Mouse (Mus musculus) CH12.LX (cell line): ENCODE measurements around the gene Ppp2r2d. TPM values are rescaled to one million over a fixed set of nuclear protein-coding genes. Genes with fewer than 3 reads are reported as not detected.
A peak's percentile ranks its signal among the peaks of the same experiment; 100 is the strongest.

Source experiments
- DNase-seq: peaks from one replicate; pipeline ENCODE4 v3.0.0-alpha.2; 2013; ENCODE audit errors: extremely low read depth
- H3K27ac ChIP-seq: 2 replicates; pipeline ENCODE4 v1.5.1; 2012; ENCODE audit warnings: low read depth, mild to moderate bottlenecking, control low read depth, moderate library complexity; ENCODE audit not compliant: insufficient read depth
- H3K27me3 ChIP-seq: replicated peaks from 2 replicates; pipeline ENCODE3; 2012; ENCODE audit warnings: inconsistent platforms
- H3K36me3 ChIP-seq, 2 experiments: replicated peaks in 1 of 2; 2 replicates each; pipeline versions ENCODE3 to v1.6.1; 2012; ENCODE audit warnings: inconsistent platforms in 1 of 2, low read length in 1 of 2, mild to moderate bottlenecking in 1 of 2, mixed read lengths in 1 of 2, moderate library complexity in 1 of 2; ENCODE audit not compliant: control insufficient read depth in 1 of 2, insufficient read depth in 1 of 2
- H3K4me1 ChIP-seq, 2 experiments: 2 replicates each; pipeline ENCODE4 v1.6.1; 2012; ENCODE audit warnings: inconsistent platforms in 1 of 2, moderate library complexity in 1 of 2; ENCODE audit not compliant: insufficient read depth in 2 of 2, control insufficient read depth in 1 of 2
- H3K4me2 ChIP-seq: 2 replicates; pipeline ENCODE4 v1.6.1; 2012; ENCODE audit warnings: low read depth, mild to moderate bottlenecking, control low read depth; ENCODE audit not compliant: poor library complexity, insufficient read depth, severe bottlenecking
- H3K4me3 ChIP-seq, 3 experiments: fragments of 150-350 bp in 1 of 3; sonication (generic) in 1 of 3; replicated peaks in 1 of 3; 2 replicates each; pipeline versions ENCODE3 to v1.5.1; 2011 to 2012; ENCODE audit warnings: low read depth in 2 of 3, low read length in 2 of 3, mild to moderate bottlenecking in 2 of 3, moderate library complexity in 2 of 3, control low read depth in 1 of 3, improper control_type of control experiment in 1 of 3, inconsistent platforms in 1 of 3, mixed read lengths in 1 of 3; ENCODE audit not compliant: poor library complexity in 1 of 3
- H3K79me2 ChIP-seq: replicated peaks from 2 replicates; pipeline ENCODE4 v1.6.1; 2012; ENCODE audit warnings: mild to moderate bottlenecking, moderate library complexity; ENCODE audit not compliant: control insufficient read depth, poor library complexity, insufficient read depth, severe bottlenecking; ENCODE audit errors: extremely low read depth
- H3K9ac ChIP-seq: 2 replicates; pipeline ENCODE4 v1.6.1; 2012; ENCODE audit warnings: low read depth, mild to moderate bottlenecking, control low read depth, moderate library complexity; ENCODE audit not compliant: insufficient read depth
- H3K9me3 ChIP-seq: replicated peaks from 2 replicates; pipeline ENCODE3; 2012; ENCODE audit warnings: low read length, inconsistent platforms, mixed read lengths
- BHLHE40 ChIP-seq: IDR thresholded peaks from 2 replicates; pipeline ENCODE4 v1.6.1; 2011; ENCODE audit warnings: mild to moderate bottlenecking, low read depth, low read length, improper control_type of control experiment
- CHD2 ChIP-seq: IDR thresholded peaks from 2 replicates; pipeline ENCODE4 v1.6.1; 2011; ENCODE audit warnings: low read length, improper control_type of control experiment
- CTCF ChIP-seq, 2 experiments: IDR thresholded peaks in 1 of 2; conservative IDR thresholded peaks in 1 of 2; 2 replicates each; pipeline ENCODE4 v1.5.1; 2011 to 2012; ENCODE audit warnings: low read depth in 2 of 2, low read length in 2 of 2, improper control_type of control experiment in 1 of 2, inconsistent platforms in 1 of 2, mild to moderate bottlenecking in 1 of 2, moderate library complexity in 1 of 2
- E2F4 ChIP-seq: IDR thresholded peaks from 2 replicates; pipeline ENCODE4 v1.6.1; 2011; ENCODE audit warnings: low read depth, low read length, improper control_type of control experiment; ENCODE audit not compliant: insufficient replicate concordance
- ELF1 ChIP-seq: IDR thresholded peaks from 2 replicates; pipeline ENCODE4 v1.6.1; 2014; ENCODE audit warnings: low read depth, mild to moderate bottlenecking, inconsistent platforms, low read length, improper control_type of control experiment
- ETS1 ChIP-seq: conservative IDR thresholded peaks from 2 replicates; pipeline ENCODE4 v1.6.1; 2012; ENCODE audit warnings: low read depth, mild to moderate bottlenecking, inconsistent platforms, low read length, improper control_type of control experiment, moderate library complexity
- HCFC1 ChIP-seq: IDR thresholded peaks from 2 replicates; pipeline ENCODE4 v1.6.1; 2012; ENCODE audit warnings: low read depth, mild to moderate bottlenecking, inconsistent platforms, low read length, improper control_type of control experiment
- MAFK ChIP-seq: IDR thresholded peaks from 2 replicates; pipeline ENCODE4 v1.6.1; 2011; ENCODE audit warnings: low read length, improper control_type of control experiment; ENCODE audit not compliant: insufficient replicate concordance
- MXI1 ChIP-seq: IDR thresholded peaks from 2 replicates; pipeline ENCODE4 v1.6.1; 2011; ENCODE audit warnings: mild to moderate bottlenecking, low read depth, low read length, improper control_type of control experiment
- NELFE ChIP-seq: IDR thresholded peaks from 2 replicates; pipeline ENCODE4 v1.6.1; 2011; ENCODE audit warnings: low read depth, low read length, improper control_type of control experiment
- RAD21 ChIP-seq: IDR thresholded peaks from 2 replicates; pipeline ENCODE4 v1.6.1; 2011; ENCODE audit warnings: low read depth, mild to moderate bottlenecking, low read length, improper control_type of control experiment, moderate library complexity
- RCOR1 ChIP-seq: conservative IDR thresholded peaks from 2 replicates; pipeline ENCODE4 v1.6.1; 2012; ENCODE audit warnings: low read depth, mild to moderate bottlenecking, inconsistent platforms, low read length, improper control_type of control experiment
- SIN3A ChIP-seq: IDR thresholded peaks from 2 replicates; pipeline ENCODE4 v1.6.1; 2012; ENCODE audit warnings: low read length, improper control_type of control experiment, inconsistent platforms
- UBTF ChIP-seq: IDR thresholded peaks from 2 replicates; pipeline ENCODE4 v1.6.1; 2012; ENCODE audit warnings: low read depth, mild to moderate bottlenecking, inconsistent platforms, low read length, improper control_type of control experiment, moderate library complexity
- USF1 ChIP-seq: IDR thresholded peaks from 2 replicates; pipeline ENCODE4 v1.6.1; 2014; ENCODE audit warnings: low read depth, mild to moderate bottlenecking, inconsistent platforms, low read length, improper control_type of control experiment
- ZC3H11A ChIP-seq: IDR thresholded peaks from 2 replicates; pipeline ENCODE4 v1.6.1; 2012; ENCODE audit warnings: low read depth, mild to moderate bottlenecking, inconsistent platforms, low read length, improper control_type of control experiment
- ZMIZ1 ChIP-seq: IDR thresholded peaks from 2 replicates; pipeline ENCODE4 v1.6.1; 2012; ENCODE audit warnings: low read depth, mild to moderate bottlenecking, inconsistent platforms, low read length, improper control_type of control experiment
- dilution Hi-C: fragments of 300-500 bp; cut with MboI; formaldehyde crosslinking; loops from 2 replicates; pipeline ENCODE4 v1.14.3; 2020; ENCODE audit warnings: low sequenced_read_pairs; ENCODE audit not compliant: extremely low pct_unique_long_range_greater_than_20kb, extremely low pct_ligation_motif_present
- in situ Hi-C: fragments of 300-500 bp; cut with MboI; formaldehyde crosslinking; loops from 3 replicates; pipeline ENCODE4 v1.14.3; 2019; ENCODE audit warnings: low sequenced_read_pairs, low pct_ligation_motif_present, low pct_unique_long_range_greater_than_20kb, mixed read lengths
- polyA plus RNA-seq: library from polyadenylated mRNA; unstranded; fragments of >175 nt; gene quantifications from 2 replicates; pipeline ENCODE4 v1.2.1, GENCODE M21; 2012; ENCODE audit warnings: low read depth; ENCODE audit not compliant: insufficient read length
- total RNA-seq, 2 experiments: library from RNA; depleted of rRNA; stranded (reverse); fragments of 300-350 nt in 1 of 2; fragments of >200 nt in 1 of 2; gene quantifications; 2 replicates each; pipeline ENCODE4 v1.2.3; 2012 to 2014

The Ppp2r2d gene
- total and polyA plus RNA-seq, 3 experiments, result 24.3 to 54.1 (median 46.0) TPM

DNA sequence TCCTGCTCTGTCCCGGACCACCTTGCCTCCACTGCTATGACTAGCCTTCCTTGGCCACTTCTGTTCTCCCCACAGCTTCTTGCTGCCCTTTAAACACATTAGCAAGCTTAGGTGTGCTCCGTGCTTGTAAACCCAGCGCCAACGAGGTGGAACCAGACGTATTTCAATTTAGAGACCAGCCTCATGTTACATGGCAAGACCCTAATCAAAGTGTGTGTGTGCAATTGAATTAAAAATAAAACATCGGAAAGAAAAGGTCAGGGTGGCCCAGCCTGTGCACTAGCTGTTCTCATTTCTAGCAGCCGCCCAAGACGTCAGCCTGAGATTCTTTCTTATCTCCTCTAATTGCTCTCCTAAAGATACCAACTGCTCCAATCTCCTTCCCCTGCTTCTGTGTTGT, 768 bp upstream of the Ppp2r2d start:
- Histone ChIP-seq H3K36me3 (peaks cover under 1 to 32% of the 10 kb centered on the region in 2 experiments), H3K9me3 (no peaks in the 10 kb centered on the region), H3K27ac (no peak overlapping the region), H3K9ac (peak overlapping the region; percentile 98)
- TF ChIP-seq E2F4 (no peak), NELFE (no peak), MAFK (no peak), ZC3H11A (no peak), SIN3A (no peak), CHD2 (no peak), USF1 (no peak), CTCF (conservative IDR thresholded peaks at IDR 0.05 in 1 of 2, IDR thresholded peaks at IDR 0.05 in 1 of 2; ENCODE audit: low read depth in 2 of 2, low read length in 2 of 2) (no peak)
- TF ChIP-seq, all 38 proteins: peak for 0
- peak overlapping the region; percentile 74 to 100 (median 96) for H3K4me3 ChIP-seq
- peaks cover 19% of the 10 kb centered on the region for H3K79me2 ChIP-seq
- no peak for DNase-seq
- H3K4me1 ChIP-seq, result peaks cover 12 to 33% of the 10 kb centered on the region in 2 experiments
- no peaks in the 10 kb centered on the region for H3K27me3 ChIP-seq
- peak overlapping the region; percentile 93 for H3K4me2 ChIP-seq
- in situ Hi-C loops (loop anchor here (25.0 kb wide), 1 partner anchor 1358 kb away; no protein-coding TSS in a partner anchor), dilution Hi-C loops (no loop called here)

DNA sequence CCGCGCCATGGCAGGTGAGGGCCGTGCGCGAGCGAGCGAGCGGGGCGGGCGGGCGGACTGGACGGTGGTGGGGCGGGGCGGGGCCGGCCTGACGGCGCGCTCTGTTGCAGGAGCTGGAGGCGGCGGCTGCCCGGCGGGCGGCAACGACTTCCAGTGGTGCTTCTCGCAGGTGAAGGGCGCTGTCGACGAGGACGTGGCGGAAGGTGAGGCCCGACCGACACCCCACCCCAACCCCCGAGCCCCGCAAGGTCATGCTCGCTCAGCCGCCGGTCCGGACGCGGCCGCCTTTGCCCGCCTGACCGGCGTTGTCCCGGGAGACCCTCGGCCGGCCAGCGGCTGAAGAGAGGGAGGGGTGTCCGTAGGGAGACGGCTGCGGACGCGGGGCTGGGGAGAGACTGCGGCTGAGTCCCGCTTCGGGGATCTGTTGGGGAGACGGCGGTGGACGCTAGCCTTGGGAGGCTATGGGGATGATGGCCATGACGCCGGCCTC, 668 bp downstream of the Ppp2r2d start:
- peaks cover 25% of the 10 kb centered on the region for H3K79me2 ChIP-seq
- no peak for DNase-seq
- H3K9ac ChIP-seq, result peak overlapping the region; percentile 98
- no peaks in the 10 kb centered on the region for H3K9me3 ChIP-seq
- H3K27me3 ChIP-seq, result no peaks in the 10 kb centered on the region
- peak overlapping the region; percentile 85 for H3K4me2 ChIP-seq
- peaks cover 12 to 33% of the 10 kb centered on the region in 2 experiments for H3K4me1 ChIP-seq
- TF ChIP-seq MXI1 (no peak), CTCF (conservative IDR thresholded peaks at IDR 0.05 in 1 of 2, IDR thresholded peaks at IDR 0.05 in 1 of 2; ENCODE audit: low read depth in 2 of 2, low read length in 2 of 2) (no peak), ETS1 (no peak), CHD2 (no peak), ELF1 (no peak)
- TF ChIP-seq, all 38 proteins: peak for 0
- dilution Hi-C loops, result no loop called here
- in situ Hi-C loops, result loop anchor here (25.0 kb wide), 1 partner anchor 1359 kb away; no protein-coding TSS in a partner anchor
- Histone ChIP-seq H3K36me3 (peaks cover 7 to 35% of the 10 kb centered on the region in 2 experiments), H3K27ac (peak overlapping the region; percentile 15; the same call in 1 of the 2 replicates), H3K4me3 (peak overlapping the region; percentile 77 to 100 (median 96))

DNA sequence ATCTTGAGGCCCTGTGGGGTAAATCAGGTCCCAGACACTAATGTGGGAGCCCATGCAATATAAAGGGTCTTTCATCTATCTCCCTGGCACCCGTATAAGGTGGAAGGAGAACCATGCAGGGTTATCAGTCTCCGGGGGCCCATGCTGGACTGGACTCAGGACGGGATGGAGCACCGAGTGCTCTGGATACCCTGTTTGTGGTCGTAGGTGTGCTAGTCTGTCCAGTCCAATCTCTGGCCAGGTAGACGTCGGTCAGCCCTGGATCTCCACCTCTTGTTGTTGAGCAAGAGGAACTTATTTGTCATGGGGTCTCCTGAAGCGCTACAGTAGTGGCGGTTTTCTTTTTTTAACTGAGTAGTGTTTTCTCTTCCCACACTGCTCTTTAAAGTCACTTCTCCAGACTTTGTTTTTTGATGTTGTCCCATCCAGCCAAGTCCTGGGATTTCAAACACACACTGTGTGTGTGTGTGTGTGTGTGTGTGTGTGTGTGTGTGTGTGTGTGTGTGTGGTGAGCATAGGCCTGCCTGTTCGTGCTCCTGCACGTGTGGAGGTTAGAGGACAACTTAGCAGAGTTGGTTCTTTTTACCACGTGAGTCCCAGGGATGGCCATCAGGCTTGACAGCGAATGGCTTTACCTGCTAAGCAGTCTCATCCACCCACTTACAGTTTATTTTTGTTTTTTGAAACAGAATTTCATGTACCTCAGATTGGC, 1.6 kb downstream of the Ppp2r2d start:
- no peak for DNase-seq
- H3K4me3 ChIP-seq, result peak overlapping the region; percentile 77 to 100 (median 96)
- H3K4me2 ChIP-seq, result peak overlapping the region; percentile 85
- no peaks in the 10 kb centered on the region for H3K9me3 ChIP-seq
- peaks cover 10 to 44% of the 10 kb centered on the region in 2 experiments for H3K36me3 ChIP-seq
- peak overlapping the region; percentile 98 for H3K9ac ChIP-seq
- peaks cover 12 to 33% of the 10 kb centered on the region in 2 experiments for H3K4me1 ChIP-seq
- in situ Hi-C loops, result loop anchor here (25.0 kb wide), 1 partner anchor 1360 kb away; no protein-coding TSS in a partner anchor
- no peaks in the 10 kb centered on the region for H3K27me3 ChIP-seq
- H3K27ac ChIP-seq, result no peak overlapping the region
- H3K79me2 ChIP-seq, result peaks cover 25% of the 10 kb centered on the region
- TF ChIP-seq ZMIZ1 (no peak), RAD21 (no peak), HCFC1 (no peak), BHLHE40 (peak; percentile 52), E2F4 (no peak), RCOR1 (no peak), UBTF (no peak), MXI1 (0 out of 2 replicates have a peak, but pooled peaks have one; percentile 2)
- dilution Hi-C loops, result no loop called here
